Comparison of ENCODE assay signal across 10 mouse cellular contexts in genomic region chr19:42440089-42440488, GRCm38 (mm10). TPM values are rescaled to one million over a fixed set of nuclear protein-coding genes. Genes with fewer than 3 reads are reported as not detected.
A peak's percentile ranks its signal among the peaks of the same experiment; 100 is the strongest.
DNase-seq lines count a peak whose midpoint lies in the region; ATAC-seq and TF ChIP-seq lines count a peak whose summit lies in the region.
"Had no signal": no experiment of that assay in that cellular context is flagged by ENCODE, and none has a peak within 500 bp of the region (broad histone marks: within the 10 kb centered on the region; RNA-seq: fewer than 3 reads in every experiment).

No protein-coding gene starts in this region.

- ATAC-seq in embryonic facial prominence, embryonic 11.5 days (replicated peaks; ENCODE audit: insufficient number of reproducible peaks, low FRiP score, low TSS enrichment, low read depth): no peak
- ATAC-seq: activated CD4-positive, CD25-positive, alpha-beta regulatory T cell, adult 4 months had no signal

- peak; percentile 40 for DNase-seq in embryonic facial prominence, embryonic 11.5 days (ENCODE audit: low spot score)
- no peak for DNase-seq in embryonic facial prominence, embryonic 10.5 days (ENCODE audit: low spot score)
- DNase-seq in layer of hippocampus, adult 2 months (ENCODE audit: low spot score in 2 of 2): peak in 1 of 2 experiments; percentile 44
- DNase-seq in layer of hippocampus, adult 9-10 months (ENCODE audit: low spot score): no peak
- peak; percentile 42 for DNase-seq in A20 (ENCODE audit: low read depth, low spot score)
- peak; percentile 71 for DNase-seq in brain, embryonic 14.5 days (ENCODE audit: low read depth)
- DNase-seq in lung, adult 18-20 months: no peak
- DNase-seq in spleen, postnatal 14 days (ENCODE audit: low spot score in 2 of 2): no peak
- DNase-seq: kidney, adult 8-10 months had no signal

- H3K9me3 ChIP-seq in embryonic facial prominence, embryonic 11.5 days (replicated peaks; ENCODE audit: control insufficient read depth, low read length): no peaks in the 10 kb centered on the region
- no peaks in the 10 kb centered on the region for H3K9me3 ChIP-seq in embryonic facial prominence, embryonic 10.5 days

- H3K27me3 ChIP-seq in embryonic facial prominence, embryonic 11.5 days (ENCODE audit: control insufficient read depth, insufficient read depth, low read length): no peaks in the 10 kb centered on the region
- peaks cover 11% of the 10 kb centered on the region for H3K27me3 ChIP-seq in embryonic facial prominence, embryonic 10.5 days (replicated peaks; ENCODE audit: low read depth, poor library complexity, severe bottlenecking)

- H3K9ac ChIP-seq in embryonic facial prominence, embryonic 11.5 days (replicated peaks; ENCODE audit: low read length): no peak overlapping the region

- peak; percentile 77 for TF ChIP-seq CTCF in layer of hippocampus, adult 2 months (conservative IDR thresholded peaks at IDR 0.05)
- peak; percentile 54; the same call in 1 of the 2 replicates for TF ChIP-seq CTCF in brain, embryonic 14.5 days (IDR thresholded peaks at IDR 0.05; ENCODE audit: borderline replicate concordance, extremely low read depth, insufficient read depth, insufficient read length)

- H3K36me3 ChIP-seq in embryonic facial prominence, embryonic 11.5 days (replicated peaks; ENCODE audit: control insufficient read depth, insufficient read depth, low read depth, low read length): no peaks in the 10 kb centered on the region
- H3K36me3 ChIP-seq in embryonic facial prominence, embryonic 10.5 days (replicated peaks): no peaks in the 10 kb centered on the region

- H3K4me2 ChIP-seq in embryonic facial prominence, embryonic 11.5 days (ENCODE audit: low read depth, low read length): no peak overlapping the region

- H3K27ac ChIP-seq in embryonic facial prominence, embryonic 11.5 days (replicated peaks; ENCODE audit: low read depth, low read length): no peak overlapping the region
- no peak overlapping the region for H3K27ac ChIP-seq in embryonic facial prominence, embryonic 10.5 days (replicated peaks)
- no peak overlapping the region for H3K27ac ChIP-seq in layer of hippocampus, adult 2 months

- no peak for TF ChIP-seq POLR2A in brain, embryonic 14.5 days (IDR thresholded peaks at IDR 0.05; ENCODE audit: borderline replicate concordance, extremely low read depth, insufficient read depth, insufficient read length, poor library complexity, severe bottlenecking)

- 37% methylated on average over 3 of the region's 3 CpGs for WGBS in embryonic facial prominence, embryonic 11.5 days
- WGBS in embryonic facial prominence, embryonic 10.5 days: 37% methylated on average over 3 of the region's 3 CpGs

- no peaks in the 10 kb centered on the region; the same call in 1 of the 2 replicates for H3K4me1 ChIP-seq in embryonic facial prominence, embryonic 11.5 days (ENCODE audit: control insufficient read depth, insufficient read depth, low read length)
- peaks cover 17% of the 10 kb centered on the region for H3K4me1 ChIP-seq in embryonic facial prominence, embryonic 10.5 days

- no peak overlapping the region for H3K4me3 ChIP-seq in embryonic facial prominence, embryonic 11.5 days (ENCODE audit: low read depth, low read length)
- H3K4me3 ChIP-seq in embryonic facial prominence, embryonic 10.5 days: no peak overlapping the region
- H3K4me3 ChIP-seq in layer of hippocampus, adult 2 months: no peak overlapping the region

RNA-seq across cellular contexts. Expression of gene Crtac1, which starts 8.5 kb away (rescaled TPM):
- 5.8 and 8.4 TPM in 2 replicates for polyA plus RNA-seq in embryonic facial prominence, embryonic 11.5 days (2014; fragmentation: Nextera tagmentation; extraction: Ambion mirVana)
- polyA plus RNA-seq in embryonic facial prominence, embryonic 10.5 days (2016; fragmentation: Nextera tagmentation; extraction: Ambion mirVana): 7.1 and 8.8 TPM in 2 replicates
- 100 to 1,000 TPM in 1 of 2 experiments, 10 to 100 TPM in 1; 83.8 to 104 TPM for total RNA-seq in layer of hippocampus, adult 2 months (2021)
- polyA plus RNA-seq in brain, embryonic 14.5 days (2012; rRNA removed): 21.5 and 21.7 TPM in 2 replicates
- polyA plus RNA-seq: activated CD4-positive, CD25-positive, alpha-beta regulatory T cell, adult 4 months had no signal

Comparison
In these comparisons a context has a peak if more than half of its experiments do, and no peak if none do; other contexts are left out.
1. DNase-seq: peak in embryonic facial prominence, embryonic 11.5 days (single experiment), A20 (single experiment) and brain, embryonic 14.5 days (single experiment); none in embryonic facial prominence, embryonic 10.5 days (single experiment), layer of hippocampus, adult 9-10 months (single experiment), lung, adult 18-20 months (0 of 2) and spleen, postnatal 14 days (0 of 2).